Mouse (Mus musculus) hindbrain, postnatal 0 days (tissue): Measurements from ENCODE around the gene Mif4gd. TPM values are rescaled to one million over a fixed set of nuclear protein-coding genes. Genes with fewer than 3 reads are reported as not detected.

Source experiments
- ATAC-seq: fragments of 200-750 bp; cut with Nextera tagmentation; 2 replicates; pipeline ENCODE4 v1.8.0; 2017; ENCODE audit warnings: mild to moderate bottlenecking, moderate TSS enrichment, moderate library complexity
- DNase-seq: peaks from one replicate; pipeline ENCODE4 v3.0.0-alpha.2; 2015; ENCODE audit warnings: low spot score
- H3K27ac ChIP-seq: fragments of 300-500 bp; sonication (generic); 2 replicates; pipeline ENCODE4 v1.5.1; 2014; ENCODE audit warnings: mild to moderate bottlenecking
- H3K27me3 ChIP-seq: fragments of 300-500 bp; sonication (generic); 2 replicates; pipeline ENCODE4 v1.6.1; 2014; ENCODE audit warnings: low read length, mixed read lengths; ENCODE audit not compliant: insufficient read depth
- H3K36me3 ChIP-seq: fragments of 300-500 bp; sonication (generic); 2 replicates; pipeline ENCODE4 v1.6.1; 2014; ENCODE audit warnings: low read length, mixed read lengths; ENCODE audit not compliant: insufficient read depth
- H3K4me1 ChIP-seq: fragments of 300-500 bp; sonication (generic); 2 replicates; pipeline ENCODE4 v1.6.1; 2014; ENCODE audit warnings: antibody characterized with exemption, low read length, mixed read lengths; ENCODE audit not compliant: insufficient read depth
- H3K4me2 ChIP-seq: fragments of 300-500 bp; sonication (generic); 2 replicates; pipeline ENCODE4 v1.6.1; 2014; ENCODE audit warnings: low read depth, mild to moderate bottlenecking, low read length, moderate library complexity, mixed read lengths
- H3K4me3 ChIP-seq: fragments of 300-500 bp; sonication (generic); 2 replicates; pipeline ENCODE4 v1.5.1; 2014; ENCODE audit warnings: low read length
- H3K9ac ChIP-seq: fragments of 300-500 bp; sonication (generic); replicated peaks from 2 replicates; pipeline ENCODE4 v1.6.1; 2014; ENCODE audit warnings: mild to moderate bottlenecking, low read length, moderate library complexity, mixed read lengths
- H3K9me3 ChIP-seq: fragments of 300-500 bp; sonication (generic); 2 replicates; pipeline ENCODE4 v1.6.1; 2016; ENCODE audit warnings: low read length, mixed read lengths
- CTCF ChIP-seq: IDR thresholded peaks from 2 replicates; pipeline ENCODE4 v1.5.1; 2016; ENCODE audit warnings: antibody characterized with exemption, control low read depth, low read depth
- WGBS: fragments of 180-500 bp; shearing (Covaris S2); extraction: QIAGEN DNeasy Blood & Tissue Kit; methylation state at CpG from one replicate; pipeline ENCODE4 v1.1.7; 2014; 5-methylcytosine and 5-hydroxymethylcytosine counted together
- polyA plus RNA-seq: library from polyadenylated mRNA; unstranded; fragments of >200 nt; fragmentation: Nextera tagmentation; extraction: Ambion mirVana; gene quantifications from 2 replicates; pipeline ENCODE4 v1.2.1, GENCODE M21; 2015
- total RNA-seq: library from RNA; depleted of rRNA; stranded (reverse); fragments of >200 nt; gene quantifications from 2 replicates; pipeline ENCODE4 v1.2.3, GENCODE M21; 2014

The Mif4gd gene
- total and polyA plus RNA-seq, 2 experiments from 2014 or later: 16.7 to 19.2 TPM

GRCm38 (mm10) chr11:115623487-115624070 lies 10.8 kb upstream of the Mif4gd start:
- Histone ChIP-seq H3K4me1 (peaks cover 7% of the 10 kb centered on the region; the same call in 1 of the 2 replicates), H3K9me3 (no peaks in the 10 kb centered on the region), H3K27me3 (no peaks in the 10 kb centered on the region), H3K36me3 (peaks cover 36% of the 10 kb centered on the region), H3K4me3 (no peak overlapping the region), H3K9ac (no peak overlapping the region), H3K27ac (no peak overlapping the region), H3K4me2 (no peak overlapping the region)
- DNase-seq (no peak), ATAC-seq (no peak)
- TF ChIP-seq CTCF: peak; percentile 71
- 73% methylated on average over 9 of the region's 9 CpGs for WGBS

GRCm38 (mm10) chr11:115619949-115620348 lies 7.2 kb upstream of the Mif4gd start:
- Histone ChIP-seq H3K27me3 (no peaks in the 10 kb centered on the region), H3K4me2 (no peak overlapping the region), H3K4me3 (no peak overlapping the region), H3K4me1 (no peaks in the 10 kb centered on the region), H3K9me3 (no peaks in the 10 kb centered on the region), H3K9ac (no peak overlapping the region), H3K27ac (no peak overlapping the region), H3K36me3 (peaks cover 41% of the 10 kb centered on the region)
- no peak for DNase-seq
- ATAC-seq: no peak
- no peak for TF ChIP-seq CTCF
- 98% methylated on average over 7 of the region's 7 CpGs for WGBS

GRCm38 (mm10) chr11:115618732-115619516 lies 6.2 kb upstream of the Mif4gd start:
- Histone ChIP-seq H3K27me3 (no peaks in the 10 kb centered on the region), H3K4me3 (no peak overlapping the region), H3K27ac (no peak overlapping the region), H3K4me2 (no peak overlapping the region), H3K4me1 (no peaks in the 10 kb centered on the region), H3K36me3 (peaks cover 45% of the 10 kb centered on the region), H3K9me3 (no peaks in the 10 kb centered on the region), H3K9ac (no peak overlapping the region)
- TF ChIP-seq CTCF: no peak
- no peak for ATAC-seq
- no peak for DNase-seq
- 83% methylated on average over 16 of the region's 16 CpGs for WGBS

- 86% methylated on average over 2 of the region's 2 CpGs for WGBS
- no peak for TF ChIP-seq CTCF
These were observed 5.2 kb upstream of the Mif4gd start for GRCm38 (mm10) chr11:115618001-115618400.

GRCm38 (mm10) chr11:115616893-115617292 lies 4.1 kb upstream of the Mif4gd start:
- Histone ChIP-seq H3K9ac (no peak overlapping the region), H3K27me3 (no peaks in the 10 kb centered on the region), H3K4me2 (no peak overlapping the region), H3K4me3 (no peak overlapping the region), H3K27ac (no peak overlapping the region), H3K4me1 (peaks cover 3% of the 10 kb centered on the region; the same call in 1 of the 2 replicates), H3K36me3 (peaks cover 34% of the 10 kb centered on the region), H3K9me3 (no peaks in the 10 kb centered on the region)
- no peak for TF ChIP-seq CTCF
- no peak for DNase-seq
- ATAC-seq: no peak
- WGBS: 89% methylated on average over 6 of the region's 6 CpGs

More at GRCm38 (mm10) chr11:115618001-115618400, 5.2 kb upstream of the Mif4gd start:
- H3K4me1 ChIP-seq: no peaks in the 10 kb centered on the region
- H3K36me3 ChIP-seq: peaks cover 43% of the 10 kb centered on the region
- no peak overlapping the region for H3K4me2 ChIP-seq
- no peak overlapping the region for H3K27ac ChIP-seq
- no peaks in the 10 kb centered on the region for H3K9me3 ChIP-seq
- no peak overlapping the region for H3K4me3 ChIP-seq
- no peak overlapping the region for H3K9ac ChIP-seq
- no peaks in the 10 kb centered on the region for H3K27me3 ChIP-seq
- DNase-seq (no peak), ATAC-seq (no peak)

GRCm38 (mm10) chr11:115616371-115616770 lies 3.6 kb upstream of the Mif4gd start:
- H3K4me2 ChIP-seq: no peak overlapping the region
- no peak for TF ChIP-seq CTCF
- no peaks in the 10 kb centered on the region for H3K9me3 ChIP-seq
- H3K27me3 ChIP-seq: no peaks in the 10 kb centered on the region
- H3K9ac ChIP-seq: no peak overlapping the region
- DNase-seq (no peak), ATAC-seq (no peak)
- no peak overlapping the region for H3K4me3 ChIP-seq
- H3K4me1 ChIP-seq: peaks cover 6% of the 10 kb centered on the region; the same call in 1 of the 2 replicates
- 94% methylated on average over 7 of the region's 7 CpGs for WGBS
- no peak overlapping the region for H3K27ac ChIP-seq
- H3K36me3 ChIP-seq: peaks cover 32% of the 10 kb centered on the region

GRCm38 (mm10) chr11:115615875-115616274 lies 3.1 kb upstream of the Mif4gd start:
- TF ChIP-seq CTCF: no peak
- no peak for DNase-seq
- no peak overlapping the region for H3K4me2 ChIP-seq

More at GRCm38 (mm10) chr11:115615875-115616274, 3.1 kb upstream of the Mif4gd start:
- H3K27me3 ChIP-seq: no peaks in the 10 kb centered on the region
- H3K36me3 ChIP-seq: peaks cover 27% of the 10 kb centered on the region; the same call in 1 of the 2 replicates
- peaks cover 6% of the 10 kb centered on the region; the same call in 1 of the 2 replicates for H3K4me1 ChIP-seq
- ATAC-seq: no peak
- H3K4me3 ChIP-seq: no peak overlapping the region
- 70% methylated on average over 6 of the region's 6 CpGs for WGBS
- H3K9ac ChIP-seq: no peak overlapping the region
- no peak overlapping the region for H3K27ac ChIP-seq
- H3K9me3 ChIP-seq: no peaks in the 10 kb centered on the region
